Mouse (Mus musculus) erythroid progenitor cell, adult 5-6 weeks (primary cell): Measurements from ENCODE around the gene Tenm2. TPM values are rescaled to one million over a fixed set of nuclear protein-coding genes. Genes with fewer than 3 reads are reported as not detected.

Experiments used
- ATAC-seq: replicated peaks from 2 replicates; pipeline ENCODE4 v1.8.0; 2016; ENCODE audit warnings: moderate number of reproducible peaks, mild to moderate bottlenecking, moderate TSS enrichment, inconsistent platforms; ENCODE audit not compliant: poor library complexity, low FRiP score, severe bottlenecking
- total RNA-seq, 2 experiments: library from RNA; stranded (forward) in 1 of 2; stranded (reverse) in 1 of 2; fragments of 150-400 nt in 1 of 2; fragments of 186-747, 209-891 nt in 1 of 2; gene quantifications; 2 replicates each; pipeline versions ENCODE4 v1.2.3 to v1.2.4; 2015 to 2017; ENCODE audit warnings: low replicate concordance in 2 of 2

The Tenm2 gene
- total RNA-seq, 2 experiments from 2014 or later, result not detected

- ATAC-seq, result no peak
Measured at GRCm38 (mm10) chr11:36120591-36121409, 1115.0 kb downstream of the Tenm2 start.

- ATAC-seq, result no peak
Measured at GRCm38 (mm10) chr11:36113326-36113725, 1122.4 kb downstream of the Tenm2 start.

GRCm38 (mm10) chr11:36108970-36109731 is 1126.6 kb downstream of the Tenm2 start:
- no peak for ATAC-seq

GRCm38 (mm10) chr11:36107840-36108239 is 1127.9 kb downstream of the Tenm2 start:
- no peak for ATAC-seq

GRCm38 (mm10) chr11:36106639-36107038 is 1129.1 kb downstream of the Tenm2 start:
- ATAC-seq, result no peak

- no peak for ATAC-seq
Measured at GRCm38 (mm10) chr11:36103556-36103955, 1132.2 kb downstream of the Tenm2 start.

GRCm38 (mm10) chr11:36096219-36096618 is 1139.5 kb downstream of the Tenm2 start:
- ATAC-seq, result no peak

- no peak for ATAC-seq
Measured at GRCm38 (mm10) chr11:36090210-36090609, 1145.6 kb downstream of the Tenm2 start.

GRCm38 (mm10) chr11:36081399-36082053 is 1154.2 kb downstream of the Tenm2 start:
- no peak for ATAC-seq

- no peak for ATAC-seq
Measured at GRCm38 (mm10) chr11:36080766-36081165, 1155.0 kb downstream of the Tenm2 start.

- ATAC-seq, result no peak
Measured at GRCm38 (mm10) chr11:36078391-36078790, 1157.4 kb downstream of the Tenm2 start.

- no peak for ATAC-seq
Measured at GRCm38 (mm10) chr11:36074015-36074567, 1161.7 kb downstream of the Tenm2 start.

GRCm38 (mm10) chr11:36073074-36073818 is 1162.5 kb downstream of the Tenm2 start:
- no peak for ATAC-seq

GRCm38 (mm10) chr11:36072646-36073045 is 1163.1 kb downstream of the Tenm2 start:
- no peak for ATAC-seq

- no peak for ATAC-seq
Measured at GRCm38 (mm10) chr11:36072038-36072437, 1163.7 kb downstream of the Tenm2 start.

GRCm38 (mm10) chr11:36059325-36059843 is 1176.4 kb downstream of the Tenm2 start:
- no peak for ATAC-seq

- ATAC-seq, result no peak
Measured at GRCm38 (mm10) chr11:36056525-36056924, 1179.2 kb downstream of the Tenm2 start.

- no peak for ATAC-seq
Measured at GRCm38 (mm10) chr11:36054323-36054722, 1181.4 kb downstream of the Tenm2 start.

- ATAC-seq, result no peak
Measured at GRCm38 (mm10) chr11:36053457-36053856, 1182.3 kb downstream of the Tenm2 start.
